Mouse (Mus musculus): ENCODE measurements at regions not wholly inside any gene's neighbourhood (a gene's known extent, or its start where the extent isn't known, plus 50 kb on each side); places are given as distances from the start of the nearest gene placed in this dataset.
"Not testable (repeated sequence)": the region's sequence is repeated elsewhere in the genome, so short reads cannot be mapped to it uniquely, and the experiment has no call there.

DNA sequence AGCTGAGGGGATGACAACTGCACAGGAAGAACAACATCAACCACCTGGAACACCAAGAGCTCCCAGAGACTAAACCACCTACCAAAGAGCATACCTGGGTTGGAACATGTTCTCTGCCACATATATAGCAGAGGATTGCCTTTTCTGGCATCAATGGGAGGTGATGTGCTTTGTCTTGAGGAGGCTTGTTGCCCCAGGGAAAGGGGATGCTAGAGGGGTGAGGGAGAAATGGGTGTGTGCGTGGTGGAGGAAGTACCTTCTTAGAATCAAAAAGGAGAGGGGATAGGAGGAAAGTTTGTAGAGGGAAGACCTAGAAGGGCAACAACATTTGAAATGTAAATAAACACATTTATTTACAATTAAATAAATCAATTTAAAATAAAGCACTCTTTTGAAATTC is 358.5 kb upstream of the Pfkp start:
- H3K36me3 ChIP-seq (ENCODE audit: insufficient read depth) = no peaks in the 10 kb centered on the region
- H3K4me1 ChIP-seq (ENCODE audit: insufficient read depth) = no peaks in the 10 kb centered on the region
- DNase-seq = no peak
- H3K27ac ChIP-seq (ENCODE audit: low read depth, low read length) = no peak overlapping the region
- WGBS = 90% methylated on average over 1 of the region's 1 CpGs
- no peaks in the 10 kb centered on the region for H3K9me3 ChIP-seq (ENCODE audit: low read length)
- no peak overlapping the region for H3K4me3 ChIP-seq (ENCODE audit: low read depth, low read length)
- H3K27me3 ChIP-seq (ENCODE audit: insufficient read depth, low read length) = no peaks in the 10 kb centered on the region
- no peak for ATAC-seq
- no peak overlapping the region for H3K9ac ChIP-seq
- H3K4me2 ChIP-seq (ENCODE audit: low read depth) = no peak overlapping the region
- TF ChIP-seq CTCF (IDR thresholded peaks at IDR 0.05; ENCODE audit: low read depth) = no peak

DNA sequence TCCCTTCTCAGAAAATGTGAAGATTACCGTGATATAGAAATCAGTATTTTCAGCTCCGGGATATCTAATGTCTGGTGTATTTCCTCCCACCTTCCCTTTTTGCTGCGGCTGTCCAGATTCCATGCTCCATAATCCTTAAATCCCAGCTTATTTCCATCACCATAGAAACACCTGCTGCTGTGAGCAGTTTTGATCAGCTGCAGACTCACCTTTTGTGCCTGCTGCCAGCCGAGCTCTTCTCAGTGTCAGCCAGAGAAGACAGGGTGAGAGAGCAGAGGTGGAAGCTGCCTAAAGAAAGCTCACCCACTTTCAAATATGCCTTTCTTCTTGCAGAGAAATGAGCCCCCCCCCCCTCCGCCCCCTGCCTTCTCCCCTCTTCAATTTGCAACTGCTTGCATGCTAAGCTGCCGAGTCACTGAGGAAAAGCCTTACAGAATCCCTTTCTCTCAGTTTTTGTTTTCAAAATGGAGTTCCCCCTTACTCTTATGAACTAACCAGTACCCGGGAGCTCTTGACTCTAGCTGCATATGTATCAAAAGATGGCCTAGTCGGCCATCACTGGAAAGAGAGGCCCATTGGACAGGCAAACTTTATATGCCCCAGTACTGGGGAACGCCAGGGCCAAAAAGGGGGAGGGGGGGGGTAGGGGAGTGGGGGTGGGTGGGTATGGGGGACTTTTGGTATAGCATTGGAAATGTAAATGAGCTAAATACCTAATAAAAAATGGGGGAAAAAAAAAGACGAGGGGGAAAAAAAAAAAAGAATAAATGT is 350.1 kb upstream of the Pfkp start:
- not testable (repeated sequence) for H3K4me3 ChIP-seq (ENCODE audit: low read depth, low read length); H3K36me3 ChIP-seq (ENCODE audit: insufficient read depth); H3K27me3 ChIP-seq (ENCODE audit: insufficient read depth, low read length); H3K9me3 ChIP-seq (ENCODE audit: low read length); H3K9ac ChIP-seq; H3K4me1 ChIP-seq (ENCODE audit: insufficient read depth)
- WGBS = 26% methylated on average over 10 of the region's 10 CpGs
- Histone ChIP-seq H3K27ac (ENCODE audit: low read depth, low read length) (peak overlapping the region; percentile 57), H3K4me2 (ENCODE audit: low read depth) (peak overlapping the region; percentile 19)
- peak; percentile 38 for DNase-seq
- peak; percentile 80 for ATAC-seq

DNA sequence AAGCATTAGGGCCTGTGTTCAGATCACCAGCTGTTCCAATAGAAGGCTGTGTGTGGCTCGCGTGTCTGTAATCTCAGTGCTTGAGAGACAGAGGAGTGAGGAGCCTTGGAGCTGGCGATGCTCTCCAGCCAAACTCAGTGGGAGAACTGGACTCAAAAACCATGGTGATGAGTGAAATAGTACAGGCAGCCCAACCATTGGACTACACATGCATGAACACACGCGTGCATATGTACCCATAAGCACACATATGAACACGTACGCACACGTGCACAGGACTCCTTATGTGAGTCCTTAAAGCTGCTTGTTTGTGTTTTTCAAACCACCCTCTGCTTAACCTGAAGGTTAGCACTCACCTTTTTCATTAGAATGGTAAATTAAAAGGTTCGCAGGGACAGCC is 349.5 kb upstream of the Pfkp start:
- H3K27me3 ChIP-seq (ENCODE audit: insufficient read depth, low read length) = no peaks in the 10 kb centered on the region
- no peaks in the 10 kb centered on the region for H3K9me3 ChIP-seq (ENCODE audit: low read length)
- ATAC-seq = peak; percentile 12; the same call in 1 of the 2 replicates
- H3K4me2 ChIP-seq (ENCODE audit: low read depth) = 0 out of 2 replicates have a peak overlapping the region, but pooled peaks have one; percentile 19
- TF ChIP-seq CTCF (IDR thresholded peaks at IDR 0.05; ENCODE audit: low read depth) = no peak
- H3K4me3 ChIP-seq (ENCODE audit: low read depth, low read length) = no peak overlapping the region
- H3K4me1 ChIP-seq (ENCODE audit: insufficient read depth) = no peaks in the 10 kb centered on the region
- no peak for DNase-seq
- no peaks in the 10 kb centered on the region for H3K36me3 ChIP-seq (ENCODE audit: insufficient read depth)
- 67% methylated on average over 9 of the region's 9 CpGs for WGBS
- peak overlapping the region; percentile 57 for H3K27ac ChIP-seq (ENCODE audit: low read depth, low read length)
- H3K9ac ChIP-seq = no peak overlapping the region

DNA sequence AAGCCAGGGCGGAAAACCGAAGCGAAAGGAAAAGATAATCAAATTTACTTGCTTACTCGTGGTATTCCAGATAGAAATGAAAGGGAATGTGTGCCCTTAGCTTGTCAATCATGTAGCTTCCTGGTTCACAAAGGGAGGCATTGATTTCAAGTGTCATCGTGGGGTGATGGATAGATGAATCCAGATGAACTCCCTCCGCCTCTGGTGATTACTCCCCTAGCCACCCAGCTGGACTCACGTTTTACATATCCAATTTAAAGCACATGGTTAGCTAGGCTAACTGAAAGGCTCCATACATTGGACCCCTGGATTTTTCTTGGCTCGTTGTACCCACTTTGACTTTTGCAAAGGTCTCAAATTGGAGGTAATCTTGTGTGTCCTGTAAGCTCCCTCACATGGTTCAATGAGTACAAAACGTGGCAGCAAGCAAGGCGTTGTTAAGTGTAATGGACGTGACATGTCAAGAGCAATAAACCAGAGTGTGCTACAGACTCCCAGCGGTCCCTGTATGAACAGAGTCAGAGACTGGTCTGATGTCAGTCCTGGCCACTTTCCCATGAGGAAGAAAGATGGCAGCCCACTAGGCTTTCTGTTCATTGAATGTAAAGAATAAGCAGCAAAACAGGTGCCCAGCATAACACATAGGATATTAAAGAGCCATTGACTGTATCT is 343.9 kb upstream of the Pfkp start:
- no peaks in the 10 kb centered on the region for H3K9me3 ChIP-seq (ENCODE audit: low read length)

DNA sequence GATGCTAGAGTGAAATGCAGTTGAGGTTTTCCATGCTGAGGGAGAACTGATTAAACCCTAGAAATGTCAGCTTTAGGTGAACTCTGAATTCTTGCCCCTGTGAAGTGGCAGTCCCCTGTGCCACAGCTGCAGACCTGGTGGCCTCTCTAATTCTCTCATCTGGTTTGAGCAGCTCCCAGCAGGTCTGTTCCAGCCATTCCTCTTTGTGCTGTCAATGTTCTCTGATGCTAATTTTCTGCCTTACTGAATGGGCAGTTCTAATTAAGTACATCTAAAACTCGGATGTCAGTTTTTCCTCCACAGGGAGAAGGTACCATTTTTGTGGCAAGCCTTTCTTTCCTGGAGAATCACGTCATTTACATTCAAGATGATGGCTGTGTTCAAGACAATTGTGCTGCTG is 343.1 kb upstream of the Pfkp start:
- no peak overlapping the region for H3K27ac ChIP-seq (ENCODE audit: low read depth, low read length)
- no peak for TF ChIP-seq CTCF (IDR thresholded peaks at IDR 0.05; ENCODE audit: low read depth)
- DNase-seq (no peak), ATAC-seq (no peak)
- no peak overlapping the region for H3K9ac ChIP-seq
- no peaks in the 10 kb centered on the region for H3K9me3 ChIP-seq (ENCODE audit: low read length)
- no peaks in the 10 kb centered on the region for H3K27me3 ChIP-seq (ENCODE audit: insufficient read depth, low read length)
- no peaks in the 10 kb centered on the region for H3K36me3 ChIP-seq (ENCODE audit: insufficient read depth)
- 10% methylated on average over 2 of the region's 2 CpGs for WGBS
- no peaks in the 10 kb centered on the region for H3K4me1 ChIP-seq (ENCODE audit: insufficient read depth)
- H3K4me2 ChIP-seq (ENCODE audit: low read depth) = no peak overlapping the region
- H3K4me3 ChIP-seq (ENCODE audit: low read depth, low read length) = no peak overlapping the region

More for the DNA sequence above, 343.9 kb upstream of the Pfkp start:
- H3K4me3 ChIP-seq (ENCODE audit: low read depth, low read length) = no peak overlapping the region
- no peak for TF ChIP-seq CTCF (IDR thresholded peaks at IDR 0.05; ENCODE audit: low read depth)
- no peak overlapping the region for H3K4me2 ChIP-seq (ENCODE audit: low read depth)
- H3K36me3 ChIP-seq (ENCODE audit: insufficient read depth) = no peaks in the 10 kb centered on the region
- no peak overlapping the region for H3K27ac ChIP-seq (ENCODE audit: low read depth, low read length)
- no peaks in the 10 kb centered on the region for H3K4me1 ChIP-seq (ENCODE audit: insufficient read depth)
- no peak for ATAC-seq
- no peaks in the 10 kb centered on the region for H3K27me3 ChIP-seq (ENCODE audit: insufficient read depth, low read length)
- no peak overlapping the region for H3K9ac ChIP-seq
- 54% methylated on average over 12 of the region's 12 CpGs for WGBS
- DNase-seq = no peak

- H3K4me2 ChIP-seq (ENCODE audit: low read depth) = no peak overlapping the region
- H3K27ac ChIP-seq (ENCODE audit: low read depth, low read length) = no peak overlapping the region
- no peak for TF ChIP-seq CTCF (IDR thresholded peaks at IDR 0.05; ENCODE audit: low read depth)
- H3K4me1 ChIP-seq (ENCODE audit: insufficient read depth) = no peaks in the 10 kb centered on the region
- H3K4me3 ChIP-seq (ENCODE audit: low read depth, low read length) = no peak overlapping the region
- H3K9ac ChIP-seq = no peak overlapping the region
- H3K36me3 ChIP-seq (ENCODE audit: insufficient read depth) = no peaks in the 10 kb centered on the region
- no peaks in the 10 kb centered on the region for H3K9me3 ChIP-seq (ENCODE audit: low read length)
- 74% methylated on average over 23 of the region's 23 CpGs for WGBS
- DNase-seq = no peak
- no peaks in the 10 kb centered on the region for H3K27me3 ChIP-seq (ENCODE audit: insufficient read depth, low read length)
- ATAC-seq = 0 out of 2 replicates have a peak, but pooled peaks have one; percentile 12
Observed at GRCm38 (mm10) chr13:6985012-6985996, 336.7 kb upstream of the Pfkp start.

Data from forebrain, postnatal 0 days (tissue).